Mouse (Mus musculus) neural tube, embryonic 14.5 days (tissue): ENCODE measurements at regions not wholly inside any gene's neighbourhood (a gene's known extent, or its start where the extent isn't known, plus 50 kb on each side); places are given as distances from the start of the nearest gene placed in this dataset.

Source experiments
- ATAC-seq: fragments of 200-750 bp; cut with Nextera tagmentation; 2 replicates; pipeline ENCODE4 v1.8.0; 2017; ENCODE audit warnings: low read depth, mild to moderate bottlenecking, moderate TSS enrichment, moderate library complexity
- H3K27ac ChIP-seq: fragments of 300-500 bp; sonication (generic); 2 replicates; pipeline ENCODE4 v1.5.1; 2014; ENCODE audit warnings: low read depth, mild to moderate bottlenecking, control low read depth, low read length, moderate library complexity, mixed read lengths
- H3K27me3 ChIP-seq: fragments of 300-500 bp; sonication (generic); 2 replicates; pipeline ENCODE4 v1.6.1; 2014; ENCODE audit warnings: low read length; ENCODE audit not compliant: control insufficient read depth, insufficient read depth
- H3K36me3 ChIP-seq: fragments of 300-500 bp; sonication (generic); 2 replicates; pipeline ENCODE4 v1.6.1; 2014; ENCODE audit warnings: low read length, mixed read lengths; ENCODE audit not compliant: control insufficient read depth, insufficient read depth
- H3K4me1 ChIP-seq: fragments of 300-500 bp; sonication (generic); 2 replicates; pipeline ENCODE4 v1.6.1; 2014; ENCODE audit warnings: low read length; ENCODE audit not compliant: control insufficient read depth, insufficient read depth
- H3K4me2 ChIP-seq: fragments of 300-500 bp; sonication (generic); 2 replicates; pipeline ENCODE4 v1.6.1; 2014; ENCODE audit warnings: mild to moderate bottlenecking, low read depth, low read length, control low read depth
- H3K4me3 ChIP-seq: fragments of 300-500 bp; sonication (generic); 2 replicates; pipeline ENCODE4 v1.5.1; 2014; ENCODE audit warnings: low read depth, low read length, control low read depth, mixed read lengths
- H3K9ac ChIP-seq: fragments of 300-500 bp; sonication (generic); replicated peaks from 2 replicates; pipeline ENCODE4 v1.6.1; 2014; ENCODE audit warnings: low read depth, mild to moderate bottlenecking, control low read depth, low read length, mixed read lengths
- H3K9me3 ChIP-seq: fragments of 300-500 bp; sonication (generic); 2 replicates; pipeline ENCODE4 v1.6.1; 2016; ENCODE audit warnings: low read length; ENCODE audit not compliant: control insufficient read depth
- WGBS: fragments of 180-500 bp; shearing (Covaris S2); extraction: QIAGEN DNeasy Blood & Tissue Kit; methylation state at CpG from one replicate; pipeline ENCODE4 v1.1.7; 2014; 5-methylcytosine and 5-hydroxymethylcytosine counted together

GRCm38 (mm10) chr16:51457166-51457565, 573.9 kb upstream of the Cblb start:
- H3K4me1 ChIP-seq, result no peaks in the 10 kb centered on the region
- H3K9me3 ChIP-seq, result no peaks in the 10 kb centered on the region
- no peaks in the 10 kb centered on the region for H3K36me3 ChIP-seq
- H3K27me3 ChIP-seq, result no peaks in the 10 kb centered on the region
- 46% methylated on average over 1 of the region's 1 CpGs for WGBS
- H3K27ac ChIP-seq, result no peak overlapping the region
- no peak overlapping the region for H3K4me3 ChIP-seq
- no peak overlapping the region for H3K9ac ChIP-seq
- no peak for ATAC-seq
- H3K4me2 ChIP-seq, result no peak overlapping the region

DNA sequence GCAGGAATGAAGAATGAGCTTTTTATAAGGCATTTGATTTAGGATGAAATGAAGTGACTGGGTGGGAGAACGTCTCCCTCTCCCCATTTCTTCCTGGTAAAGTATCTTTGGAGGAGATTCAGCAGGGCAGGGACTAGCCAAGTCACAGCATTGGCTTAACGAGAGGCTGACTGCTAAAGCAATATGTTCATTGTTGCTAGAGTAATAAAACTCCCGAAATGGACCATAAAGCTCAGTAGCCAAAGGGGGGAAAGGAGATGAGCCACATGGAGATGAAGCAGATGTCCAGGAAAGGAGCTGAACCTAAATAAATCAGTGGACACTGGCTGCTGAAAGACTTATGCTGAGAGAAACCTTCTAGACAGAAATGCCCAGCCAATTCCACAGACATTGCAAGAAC, 555.3 kb upstream of the Cblb start:
- H3K27ac ChIP-seq, result no peak overlapping the region
- 3% methylated on average over 3 of the region's 3 CpGs for WGBS

DNA sequence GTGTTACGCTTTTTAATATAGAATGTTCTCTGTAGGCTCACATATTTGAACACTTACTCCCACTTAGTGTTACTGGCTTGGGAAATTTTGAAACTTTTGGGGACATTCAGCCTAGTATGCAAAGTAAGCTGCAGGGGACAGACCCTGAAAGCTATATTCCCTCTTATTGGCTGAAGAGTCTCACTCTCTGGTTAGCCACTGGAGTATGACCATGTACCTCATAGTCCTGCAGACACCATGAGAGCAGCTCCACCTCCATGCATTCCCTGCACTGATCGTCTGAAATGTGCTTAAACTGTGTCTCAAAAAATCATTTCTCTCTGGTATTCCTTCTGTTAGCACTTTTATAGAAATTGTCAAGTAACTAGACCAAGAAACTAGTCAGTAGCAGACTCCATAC, 534.9 kb upstream of the Cblb start:
- Histone ChIP-seq H3K9me3 (no peaks in the 10 kb centered on the region), H3K9ac (no peak overlapping the region), H3K4me3 (no peak overlapping the region), H3K36me3 (no peaks in the 10 kb centered on the region), H3K4me1 (no peaks in the 10 kb centered on the region), H3K27me3 (no peaks in the 10 kb centered on the region), H3K27ac (no peak overlapping the region), H3K4me2 (no peak overlapping the region)
- 91% methylated on average over 2 of the region's 2 CpGs for WGBS
- no peak for ATAC-seq

More for the DNA sequence above, 555.3 kb upstream of the Cblb start:
- Histone ChIP-seq H3K27me3 (no peaks in the 10 kb centered on the region), H3K4me1 (no peaks in the 10 kb centered on the region), H3K9me3 (no peaks in the 10 kb centered on the region), H3K36me3 (no peaks in the 10 kb centered on the region), H3K4me2 (no peak overlapping the region), H3K4me3 (no peak overlapping the region), H3K9ac (no peak overlapping the region)
- peak; percentile 21; the same call in 1 of the 2 replicates for ATAC-seq

GRCm38 (mm10) chr16:51497777-51498176, 533.2 kb upstream of the Cblb start:
- ATAC-seq, result no peak
- H3K9ac ChIP-seq, result no peak overlapping the region
- H3K4me3 ChIP-seq, result no peak overlapping the region
- no peaks in the 10 kb centered on the region for H3K27me3 ChIP-seq
- H3K4me2 ChIP-seq, result no peak overlapping the region
- no peaks in the 10 kb centered on the region for H3K36me3 ChIP-seq
- H3K27ac ChIP-seq, result no peak overlapping the region
- no peaks in the 10 kb centered on the region for H3K4me1 ChIP-seq
- WGBS, result 85% methylated on average over 7 of the region's 7 CpGs
- H3K9me3 ChIP-seq, result no peaks in the 10 kb centered on the region

DNA sequence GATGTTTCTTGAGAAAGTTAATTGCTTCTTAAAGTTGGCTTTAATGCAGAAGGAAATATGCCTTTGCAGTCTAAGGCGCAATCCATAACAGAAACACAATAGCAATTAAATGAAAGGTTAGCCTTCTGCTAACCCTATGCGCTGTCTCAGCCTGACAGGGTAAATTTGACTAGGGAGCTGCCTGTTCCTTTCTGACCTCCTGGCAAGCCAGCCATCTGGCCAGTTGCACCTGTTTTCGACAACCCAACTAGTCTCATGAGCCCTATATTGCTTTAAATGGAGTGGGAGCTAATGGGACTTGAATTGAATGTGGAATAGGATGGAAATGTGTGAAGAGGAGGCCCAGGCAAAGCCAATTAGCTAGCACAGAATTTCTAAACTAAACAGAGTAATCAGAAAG, 513.9 kb upstream of the Cblb start:
- H3K27ac ChIP-seq, result no peak overlapping the region
- no peaks in the 10 kb centered on the region for H3K4me1 ChIP-seq
- no peaks in the 10 kb centered on the region for H3K9me3 ChIP-seq
- H3K27me3 ChIP-seq, result no peaks in the 10 kb centered on the region
- no peak overlapping the region for H3K4me2 ChIP-seq
- no peak; the same call in 1 of the 2 replicates for ATAC-seq
- no peak overlapping the region for H3K9ac ChIP-seq
- H3K4me3 ChIP-seq, result no peak overlapping the region
- 29% methylated on average over 3 of the region's 3 CpGs for WGBS
- H3K36me3 ChIP-seq, result no peaks in the 10 kb centered on the region

- WGBS, result 24% methylated on average over 4 of the region's 4 CpGs
- H3K4me3 ChIP-seq, result no peak overlapping the region
- no peaks in the 10 kb centered on the region for H3K9me3 ChIP-seq
- H3K9ac ChIP-seq, result no peak overlapping the region
- H3K27me3 ChIP-seq, result no peaks in the 10 kb centered on the region
- no peak overlapping the region for H3K27ac ChIP-seq
- peak; percentile 63 for ATAC-seq
- H3K36me3 ChIP-seq, result no peaks in the 10 kb centered on the region
- no peak overlapping the region for H3K4me2 ChIP-seq
- no peaks in the 10 kb centered on the region for H3K4me1 ChIP-seq
Observed at GRCm38 (mm10) chr16:51520762-51521161, 510.3 kb upstream of the Cblb start.

- H3K4me3 ChIP-seq, result peak overlapping the region; percentile 9; the same call in 1 of the 2 replicates
- H3K36me3 ChIP-seq, result no peaks in the 10 kb centered on the region
- peak overlapping the region; percentile 62; the same call in 1 of the 2 replicates for H3K27ac ChIP-seq
- no peaks in the 10 kb centered on the region for H3K4me1 ChIP-seq
- 0 out of 2 replicates have a peak overlapping the region, but pooled peaks have one; percentile 28 for H3K9ac ChIP-seq
- peak overlapping the region; percentile 38; the same call in 1 of the 2 replicates for H3K4me2 ChIP-seq
- WGBS, result 34% methylated on average over 13 of the region's 13 CpGs
- H3K9me3 ChIP-seq, result no peaks in the 10 kb centered on the region
- peak; percentile 87 for ATAC-seq
- H3K27me3 ChIP-seq, result no peaks in the 10 kb centered on the region
Observed at GRCm38 (mm10) chr16:51521317-51522092, 509.5 kb upstream of the Cblb start.

GRCm38 (mm10) chr16:51524023-51524422, 507.0 kb upstream of the Cblb start:
- Histone ChIP-seq H3K9me3 (no peaks in the 10 kb centered on the region), H3K4me3 (no peak overlapping the region), H3K27me3 (no peaks in the 10 kb centered on the region), H3K9ac (no peak overlapping the region), H3K4me2 (no peak overlapping the region), H3K36me3 (no peaks in the 10 kb centered on the region), H3K27ac (no peak overlapping the region), H3K4me1 (no peaks in the 10 kb centered on the region)
- ATAC-seq, result no peak
- 84% methylated on average over 1 of the region's 1 CpGs for WGBS

- ATAC-seq, result no peak
- Histone ChIP-seq H3K9me3 (no peaks in the 10 kb centered on the region), H3K4me2 (no peak overlapping the region), H3K27ac (no peak overlapping the region), H3K4me1 (no peaks in the 10 kb centered on the region), H3K27me3 (no peaks in the 10 kb centered on the region), H3K36me3 (no peaks in the 10 kb centered on the region), H3K9ac (no peak overlapping the region), H3K4me3 (no peak overlapping the region)
- 91% methylated on average over 1 of the region's 1 CpGs for WGBS
Observed at GRCm38 (mm10) chr16:51532496-51532895, 498.5 kb upstream of the Cblb start.
